Mouse (Mus musculus) hindbrain, embryonic 16.5 days (tissue): ENCODE measurements around the gene Dscam. TPM values are rescaled to one million over a fixed set of nuclear protein-coding genes. Genes with fewer than 3 reads are reported as not detected.

ENCODE experiments used
- ATAC-seq: fragments of 200-750 bp; cut with Nextera tagmentation; 2 replicates; pipeline ENCODE4 v1.8.0; 2017; ENCODE audit warnings: moderate TSS enrichment, moderate library complexity
- H3K27ac ChIP-seq: fragments of 300-500 bp; sonication (generic); 2 replicates; pipeline ENCODE4 v1.5.1; 2014; ENCODE audit warnings: low read depth, mild to moderate bottlenecking, control low read depth, low read length, moderate library complexity
- H3K27me3 ChIP-seq: fragments of 300-500 bp; sonication (generic); replicated peaks from 2 replicates; pipeline ENCODE4 v1.6.1; 2014; ENCODE audit warnings: low read length; ENCODE audit not compliant: control insufficient read depth, insufficient read depth
- H3K36me3 ChIP-seq: fragments of 300-500 bp; sonication (generic); 2 replicates; pipeline ENCODE4 v1.6.1; 2014; ENCODE audit warnings: mild to moderate bottlenecking, low read length, moderate library complexity, mixed read lengths; ENCODE audit not compliant: control insufficient read depth, insufficient read depth
- H3K4me1 ChIP-seq: fragments of 300-500 bp; sonication (generic); 2 replicates; pipeline ENCODE4 v1.6.1; 2014; ENCODE audit warnings: low read depth, low read length; ENCODE audit not compliant: control insufficient read depth, insufficient read depth
- H3K4me2 ChIP-seq: fragments of 300-500 bp; sonication (generic); 2 replicates; pipeline ENCODE4 v1.6.1; 2014; ENCODE audit warnings: mild to moderate bottlenecking, low read length, control low read depth, moderate library complexity
- H3K4me3 ChIP-seq: fragments of 300-500 bp; sonication (generic); 2 replicates; pipeline ENCODE4 v1.5.1; 2014; ENCODE audit warnings: mild to moderate bottlenecking, low read length, control low read depth, moderate library complexity
- H3K9ac ChIP-seq: fragments of 300-500 bp; sonication (generic); 2 replicates; pipeline ENCODE4 v1.6.1; 2014; ENCODE audit warnings: low read depth, mild to moderate bottlenecking, control low read depth, low read length, moderate library complexity
- H3K9me3 ChIP-seq: fragments of 300-500 bp; sonication (generic); 2 replicates; pipeline ENCODE4 v1.6.1; 2014; ENCODE audit warnings: mild to moderate bottlenecking, low read length, moderate library complexity; ENCODE audit not compliant: control insufficient read depth
- WGBS: fragments of 180-500 bp; shearing (Covaris S2); extraction: QIAGEN DNeasy Blood & Tissue Kit; methylation state at CpG from one replicate; pipeline ENCODE4 v1.1.7; 2014; 5-methylcytosine and 5-hydroxymethylcytosine counted together
- polyA plus RNA-seq: library from polyadenylated mRNA; unstranded; fragments of >200 nt; fragmentation: Nextera tagmentation; extraction: Ambion mirVana; gene quantifications from 2 replicates; pipeline ENCODE4 v1.2.1, GENCODE M21; 2015

Dscam gene
- polyA plus RNA-seq, 1 experiment from 2014 or later: 13.1 TPM

- 97% methylated on average over 1 of the region's 1 CpGs for WGBS
- peaks cover 19% of the 10 kb centered on the region for H3K4me1 ChIP-seq
- no peak overlapping the region for H3K9ac ChIP-seq
- H3K36me3 ChIP-seq: no peaks in the 10 kb centered on the region
- H3K4me3 ChIP-seq: no peak overlapping the region
- ATAC-seq: no peak
- no peak overlapping the region for H3K27ac ChIP-seq
- H3K4me2 ChIP-seq: no peak overlapping the region
- no peaks in the 10 kb centered on the region for H3K27me3 ChIP-seq
- no peaks in the 10 kb centered on the region for H3K9me3 ChIP-seq
Observed at GRCm38 (mm10) chr16:97095496-97095895, 75.1 kb downstream of the Dscam start.

GRCm38 (mm10) chr16:97089339-97089738 lies 81.2 kb downstream of the Dscam start:
- no peaks in the 10 kb centered on the region for H3K4me1 ChIP-seq
- no peaks in the 10 kb centered on the region for H3K9me3 ChIP-seq
- no peak overlapping the region for H3K27ac ChIP-seq
- no peak overlapping the region for H3K4me2 ChIP-seq
- WGBS: 62% methylated on average over 3 of the region's 3 CpGs
- no peak overlapping the region for H3K4me3 ChIP-seq
- H3K27me3 ChIP-seq: no peaks in the 10 kb centered on the region
- H3K36me3 ChIP-seq: no peaks in the 10 kb centered on the region
- no peak overlapping the region for H3K9ac ChIP-seq
- no peak for ATAC-seq

- Histone ChIP-seq H3K27me3 (no peaks in the 10 kb centered on the region), H3K4me3 (no peak overlapping the region), H3K4me1 (no peaks in the 10 kb centered on the region), H3K27ac (no peak overlapping the region), H3K9ac (no peak overlapping the region), H3K4me2 (no peak overlapping the region), H3K36me3 (no peaks in the 10 kb centered on the region), H3K9me3 (no peaks in the 10 kb centered on the region)
- WGBS: 49% methylated on average over 2 of the region's 2 CpGs
- no peak for ATAC-seq
Observed at GRCm38 (mm10) chr16:97083694-97084093, 86.9 kb downstream of the Dscam start.

GRCm38 (mm10) chr16:97075920-97076572 lies 94.5 kb downstream of the Dscam start:
- no peaks in the 10 kb centered on the region for H3K36me3 ChIP-seq
- H3K4me1 ChIP-seq: no peaks in the 10 kb centered on the region
- ATAC-seq: no peak
- 81% methylated on average over 4 of the region's 4 CpGs for WGBS
- no peak overlapping the region for H3K9ac ChIP-seq
- H3K4me3 ChIP-seq: no peak overlapping the region
- H3K9me3 ChIP-seq: no peaks in the 10 kb centered on the region
- H3K4me2 ChIP-seq: no peak overlapping the region
- H3K27me3 ChIP-seq: no peaks in the 10 kb centered on the region
- H3K27ac ChIP-seq: no peak overlapping the region

GRCm38 (mm10) chr16:97075137-97075902 lies 95.2 kb downstream of the Dscam start:
- H3K9me3 ChIP-seq: no peaks in the 10 kb centered on the region
- H3K4me3 ChIP-seq: no peak overlapping the region
- no peak overlapping the region for H3K27ac ChIP-seq
- H3K4me1 ChIP-seq: no peaks in the 10 kb centered on the region
- no peak overlapping the region for H3K4me2 ChIP-seq
- H3K9ac ChIP-seq: no peak overlapping the region
- no peaks in the 10 kb centered on the region for H3K36me3 ChIP-seq
- no peaks in the 10 kb centered on the region for H3K27me3 ChIP-seq
- 69% methylated on average over 6 of the region's 6 CpGs for WGBS
- 0 out of 2 replicates have a peak, but pooled peaks have one; percentile 40 for ATAC-seq

- Histone ChIP-seq H3K4me2 (no peak overlapping the region), H3K9me3 (no peaks in the 10 kb centered on the region), H3K9ac (no peak overlapping the region), H3K36me3 (no peaks in the 10 kb centered on the region), H3K27me3 (no peaks in the 10 kb centered on the region), H3K4me1 (no peaks in the 10 kb centered on the region), H3K27ac (no peak overlapping the region), H3K4me3 (no peak overlapping the region)
- WGBS: 100% methylated on average over 1 of the region's 1 CpGs
- no peak for ATAC-seq
Observed at GRCm38 (mm10) chr16:97073847-97074246, 96.7 kb downstream of the Dscam start.

- no peak overlapping the region for H3K9ac ChIP-seq
- ATAC-seq: no peak
- H3K9me3 ChIP-seq: no peaks in the 10 kb centered on the region
- no peak overlapping the region for H3K27ac ChIP-seq
- H3K4me1 ChIP-seq: no peaks in the 10 kb centered on the region
- no peaks in the 10 kb centered on the region for H3K27me3 ChIP-seq
- H3K36me3 ChIP-seq: no peaks in the 10 kb centered on the region
- H3K4me3 ChIP-seq: no peak overlapping the region
- H3K4me2 ChIP-seq: no peak overlapping the region
- WGBS: 94% methylated on average over 2 of the region's 2 CpGs
Observed at GRCm38 (mm10) chr16:97072624-97073023, 97.9 kb downstream of the Dscam start.

DNA sequence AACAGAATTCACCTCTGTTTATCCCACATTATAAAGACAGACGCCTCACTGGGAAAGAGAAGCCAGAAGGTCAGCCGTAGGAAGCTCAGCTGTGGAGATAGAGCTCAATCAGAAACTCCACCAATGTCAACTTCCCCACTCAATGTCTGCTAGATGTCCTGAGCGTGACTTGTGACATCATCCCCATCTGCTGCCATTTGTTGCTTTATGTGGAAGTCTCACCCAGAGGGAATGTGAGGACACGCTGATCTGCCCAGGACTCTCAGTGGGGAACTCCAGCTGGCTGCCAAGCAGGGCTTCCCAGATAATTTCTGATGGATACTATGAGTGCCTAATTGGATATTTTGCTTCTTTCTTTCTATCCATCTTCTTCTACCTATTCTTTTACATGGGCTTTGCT lies 103.7 kb downstream of the Dscam start:
- Histone ChIP-seq H3K4me2 (no peak overlapping the region), H3K4me3 (no peak overlapping the region), H3K27ac (no peak overlapping the region), H3K36me3 (no peaks in the 10 kb centered on the region), H3K27me3 (no peaks in the 10 kb centered on the region), H3K4me1 (no peaks in the 10 kb centered on the region), H3K9me3 (no peaks in the 10 kb centered on the region), H3K9ac (no peak overlapping the region)
- 58% methylated on average over 4 of the region's 4 CpGs for WGBS
- no peak for ATAC-seq

DNA sequence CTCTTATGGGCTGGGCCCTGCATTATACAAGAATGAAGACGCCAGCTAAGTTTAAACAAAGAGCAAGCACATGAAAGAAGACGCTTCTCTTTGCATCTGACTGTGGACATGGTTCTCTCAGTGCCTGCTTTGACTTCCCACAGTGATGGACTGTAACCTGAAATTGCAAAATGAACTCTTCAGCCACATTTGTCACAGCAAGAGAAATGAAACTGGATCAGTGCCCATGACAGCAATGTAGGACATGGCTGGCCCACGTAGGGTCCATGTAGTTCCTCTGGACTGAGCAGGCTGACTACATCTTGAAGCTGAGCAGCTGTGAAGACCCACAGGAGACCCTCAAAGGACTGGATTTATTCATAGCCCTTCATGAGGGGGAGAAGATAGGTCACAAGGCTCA lies 108.3 kb downstream of the Dscam start:
- no peak overlapping the region for H3K9ac ChIP-seq

More for the DNA sequence above, 108.3 kb downstream of the Dscam start:
- H3K9me3 ChIP-seq: no peaks in the 10 kb centered on the region
- H3K27me3 ChIP-seq: no peaks in the 10 kb centered on the region
- H3K4me3 ChIP-seq: no peak overlapping the region
- 77% methylated on average over 3 of the region's 3 CpGs for WGBS
- ATAC-seq: no peak
- no peak overlapping the region for H3K4me2 ChIP-seq
- no peak overlapping the region for H3K27ac ChIP-seq
- no peaks in the 10 kb centered on the region for H3K4me1 ChIP-seq
- no peaks in the 10 kb centered on the region for H3K36me3 ChIP-seq
